8 mouse cellular contexts compared by ENCODE assay signal in the genomic region with DNA sequence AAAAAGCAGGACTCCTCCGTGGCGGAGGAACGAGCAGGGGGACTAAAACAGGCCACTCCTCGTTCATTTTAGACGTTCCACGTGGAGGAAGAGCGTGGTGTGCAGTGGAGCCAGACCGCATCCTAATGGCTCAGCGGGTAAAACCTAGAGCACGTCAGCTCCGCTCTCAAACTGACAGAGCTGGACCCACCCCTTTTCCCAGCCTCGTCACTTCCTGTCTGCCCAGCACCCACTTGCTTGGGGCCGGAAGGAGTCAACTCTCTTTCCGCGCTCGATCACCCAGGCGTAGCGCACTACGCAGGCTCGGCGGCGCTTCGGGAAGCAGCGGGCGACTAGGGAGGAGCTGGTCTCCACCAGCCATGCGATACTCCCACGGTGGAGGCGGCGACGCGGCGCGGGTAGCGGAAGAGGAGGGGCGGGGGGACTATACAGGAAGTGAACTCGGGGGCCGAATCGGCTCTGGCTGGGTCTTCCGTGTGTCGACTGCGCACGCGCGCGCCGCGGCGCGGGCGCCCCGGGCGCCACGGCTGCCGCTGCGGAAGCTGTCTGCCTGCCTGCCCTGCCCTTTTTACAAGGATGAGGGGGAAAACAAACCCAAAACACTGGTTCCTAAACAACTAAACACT. TPM values are rescaled to one million over a fixed set of nuclear protein-coding genes. Genes with fewer than 3 reads are reported as not detected.
DNase-seq lines count a peak whose midpoint lies in the region; ATAC-seq and TF ChIP-seq lines count a peak whose summit lies in the region.

No protein-coding gene starts in this region.

- no peak for TF ChIP-seq CTCF in C2C12 (IDR thresholded peaks at IDR 0.05; ENCODE audit: control insufficient read depth, insufficient read depth, insufficient read length)
- no peak for TF ChIP-seq CTCF in brain, embryonic 14.5 days (IDR thresholded peaks at IDR 0.05; ENCODE audit: borderline replicate concordance, extremely low read depth, insufficient read depth, insufficient read length)
- TF ChIP-seq CTCF in kidney, postnatal 0 days (IDR thresholded peaks at IDR 0.05; ENCODE audit: low read depth) = no peak

- H3K4me2 ChIP-seq in heart, embryonic 12.5 days = peak overlapping the region; percentile 69
- peak overlapping the region; percentile 54 for H3K4me2 ChIP-seq in kidney, postnatal 0 days (ENCODE audit: low read length)
- H3K4me2 ChIP-seq in liver, embryonic 11.5 days = peak overlapping the region; percentile 65
- peak overlapping the region; percentile 41 for H3K4me2 ChIP-seq in stomach, embryonic 14.5 days (replicated peaks; ENCODE audit: low read depth, low read length)

- H3K79me2 ChIP-seq in C2C12 (ENCODE audit: control insufficient read depth, insufficient read depth) = no peaks in the 10 kb centered on the region

- peak; percentile 90 for TF ChIP-seq POLR2A in brain, embryonic 14.5 days (IDR thresholded peaks at IDR 0.05; ENCODE audit: borderline replicate concordance, extremely low read depth, insufficient read depth, insufficient read length, poor library complexity, severe bottlenecking)

- peak overlapping the region; percentile 98 for H3K27ac ChIP-seq in heart, embryonic 12.5 days (ENCODE audit: poor library complexity, severe bottlenecking)
- peak overlapping the region; percentile 93 for H3K27ac ChIP-seq in kidney, postnatal 0 days
- peak overlapping the region; percentile 99 for H3K27ac ChIP-seq in liver, embryonic 11.5 days (ENCODE audit: low read depth, low read length)
- peak overlapping the region; percentile 97 for H3K27ac ChIP-seq in stomach, embryonic 14.5 days (ENCODE audit: low read length)

- peak; percentile 97 for ATAC-seq in heart, embryonic 12.5 days (ENCODE audit: insufficient number of reproducible peaks, low FRiP score)
- peak; percentile 99 for ATAC-seq in kidney, postnatal 0 days (replicated peaks; ENCODE audit: low FRiP score, low read depth)
- peak; percentile 98 for ATAC-seq in liver, embryonic 11.5 days (replicated peaks; ENCODE audit: low FRiP score)
- peak; percentile 98 for ATAC-seq in stomach, embryonic 14.5 days (ENCODE audit: insufficient number of reproducible peaks, insufficient read depth, low FRiP score, low read depth)

- H3ac ChIP-seq in C2C12 (ENCODE audit: control insufficient read depth, insufficient read length, low read depth) = peak overlapping the region; percentile 83

- peak overlapping the region; percentile 70 for H3K9ac ChIP-seq in heart, embryonic 12.5 days
- H3K9ac ChIP-seq in kidney, postnatal 0 days (ENCODE audit: low read depth, low read length) = peak overlapping the region; percentile 54
- peak overlapping the region; percentile 78 for H3K9ac ChIP-seq in liver, embryonic 11.5 days (ENCODE audit: low read depth, low read length)
- H3K9ac ChIP-seq in stomach, embryonic 14.5 days (replicated peaks; ENCODE audit: low read depth, low read length) = peak overlapping the region; percentile 15; the same call in 1 of the 2 replicates

- WGBS in heart, embryonic 12.5 days = 1% methylated on average over 33 of the region's 55 CpGs
- WGBS in kidney, postnatal 0 days = under 1% methylated on average over 55 of the region's 55 CpGs
- under 1% methylated on average over 55 of the region's 55 CpGs for WGBS in liver, embryonic 11.5 days
- WGBS in stomach, embryonic 14.5 days = under 1% methylated on average over 53 of the region's 55 CpGs

- H3K4me3 ChIP-seq in C2C12 (ENCODE audit: insufficient read depth, poor library complexity, severe bottlenecking) = peak overlapping the region; percentile 40
- peak overlapping the region; percentile 76 for H3K4me3 ChIP-seq in erythroblast, embryonic 14.5 days (replicated peaks)
- H3K4me3 ChIP-seq in heart, embryonic 12.5 days = peak overlapping the region; percentile 65
- H3K4me3 ChIP-seq in kidney, postnatal 0 days (replicated peaks; ENCODE audit: low read depth, low read length) = peak overlapping the region; percentile 45
- H3K4me3 ChIP-seq in liver, embryonic 11.5 days (ENCODE audit: low read depth, low read length) = peak overlapping the region; percentile 57
- peak overlapping the region; percentile 39 for H3K4me3 ChIP-seq in stomach, embryonic 14.5 days (ENCODE audit: low read depth, low read length)

- peaks cover 6% of the 10 kb centered on the region for H3K79me3 ChIP-seq in C2C12 (ENCODE audit: low read depth)

- peaks cover 10% of the 10 kb centered on the region for H3K4me1 ChIP-seq in erythroblast, embryonic 14.5 days (ENCODE audit: control insufficient read depth)
- H3K4me1 ChIP-seq in heart, embryonic 12.5 days (replicated peaks) = no peaks in the 10 kb centered on the region
- H3K4me1 ChIP-seq in kidney, postnatal 0 days (replicated peaks; ENCODE audit: insufficient read depth, low read length) = no peaks in the 10 kb centered on the region
- H3K4me1 ChIP-seq in liver, embryonic 11.5 days (replicated peaks; ENCODE audit: control insufficient read depth, insufficient read depth, low read length) = no peaks in the 10 kb centered on the region
- no peaks in the 10 kb centered on the region for H3K4me1 ChIP-seq in stomach, embryonic 14.5 days (ENCODE audit: control insufficient read depth, insufficient read depth, low read length)

- H3K36me3 ChIP-seq in C2C12 (ENCODE audit: control insufficient read depth, insufficient read depth) = no peaks in the 10 kb centered on the region
- no peaks in the 10 kb centered on the region for H3K36me3 ChIP-seq in erythroblast, embryonic 14.5 days (ENCODE audit: control insufficient read depth)
- no peaks in the 10 kb centered on the region for H3K36me3 ChIP-seq in heart, embryonic 12.5 days
- no peaks in the 10 kb centered on the region for H3K36me3 ChIP-seq in kidney, postnatal 0 days (ENCODE audit: insufficient read depth, low read length)
- H3K36me3 ChIP-seq in liver, embryonic 11.5 days (ENCODE audit: control insufficient read depth, insufficient read depth, low read length) = no peaks in the 10 kb centered on the region
- no peaks in the 10 kb centered on the region for H3K36me3 ChIP-seq in stomach, embryonic 14.5 days (ENCODE audit: control insufficient read depth, insufficient read depth, low read length)

- H3K9me3 ChIP-seq in erythroblast, embryonic 14.5 days (ENCODE audit: control insufficient read depth, low read length) = no peaks in the 10 kb centered on the region
- H3K9me3 ChIP-seq in heart, embryonic 12.5 days (replicated peaks) = no peaks in the 10 kb centered on the region
- H3K9me3 ChIP-seq in kidney, postnatal 0 days (replicated peaks; ENCODE audit: low read length) = no peaks in the 10 kb centered on the region
- no peaks in the 10 kb centered on the region for H3K9me3 ChIP-seq in liver, embryonic 11.5 days (ENCODE audit: control insufficient read depth, low read length)
- H3K9me3 ChIP-seq in stomach, embryonic 14.5 days (ENCODE audit: control insufficient read depth, low read depth, low read length) = no peaks in the 10 kb centered on the region

- peak; percentile 98 for DNase-seq in brain, embryonic 14.5 days (ENCODE audit: low read depth)
- peak; percentile 95 for DNase-seq in kidney, postnatal 0 days (ENCODE audit: low spot score)
- DNase-seq in liver, embryonic 11.5 days (ENCODE audit: low spot score) = peak; percentile 88
- peak; percentile 94 for DNase-seq in naive thymus-derived CD4-positive, alpha-beta T cell, adult 2 months (ENCODE audit: low read depth)

- H3K27me3 ChIP-seq in C2C12 (ENCODE audit: control insufficient read depth, insufficient read depth, insufficient read length) = no peaks in the 10 kb centered on the region
- peaks cover 10% of the 10 kb centered on the region for H3K27me3 ChIP-seq in erythroblast, embryonic 14.5 days (ENCODE audit: control insufficient read depth)
- peaks cover 18% of the 10 kb centered on the region for H3K27me3 ChIP-seq in heart, embryonic 12.5 days (replicated peaks)
- H3K27me3 ChIP-seq in kidney, postnatal 0 days (ENCODE audit: insufficient read depth, low read length) = no peaks in the 10 kb centered on the region
- H3K27me3 ChIP-seq in liver, embryonic 11.5 days (replicated peaks; ENCODE audit: control insufficient read depth, insufficient read depth, low read length) = no peaks in the 10 kb centered on the region; the same call in 1 of the 2 replicates
- no peaks in the 10 kb centered on the region for H3K27me3 ChIP-seq in stomach, embryonic 14.5 days (ENCODE audit: control insufficient read depth, insufficient read depth, low read length)

TF ChIP-seq in C2C12, 6 proteins besides CTCF, POLR2A, EP300 and RAD21:
- peak; percentile 34 for TF ChIP-seq USF1 (IDR thresholded peaks at IDR 0.05; ENCODE audit: low read depth)
- TF ChIP-seq FOSL1 (IDR thresholded peaks at IDR 0.05; ENCODE audit: insufficient read depth, low read length, poor library complexity, severe bottlenecking) = no peak
- TF ChIP-seq MAX (IDR thresholded peaks at IDR 0.05) = peak; percentile 92
- no peak for TF ChIP-seq MYOG (IDR thresholded peaks at IDR 0.05; ENCODE audit: control insufficient read depth, extremely low read depth, insufficient read length)
TF ChIP-seq in C2C12: peak in this region for 2.

RNA-seq across cellular contexts. Expression of gene Eif2s3x, which starts 34.8 kb away (rescaled TPM):
- 68.2 TPM for polyA plus RNA-seq in C2C12 (2012; fragmentation: generic; extraction: Trizol)
- 118 and 141 TPM in 2 replicates for polyA plus RNA-seq in brain, embryonic 14.5 days (2012; rRNA removed)
- 1.5 and 1.8 TPM in 2 replicates for polyA plus RNA-seq in erythroblast, embryonic 14.5 days (2012)
- polyA plus RNA-seq in heart, embryonic 12.5 days (2016; fragmentation: Nextera tagmentation; extraction: Ambion mirVana) = 62.0 and 68.1 TPM in 2 replicates
- 41.3 and 44.7 TPM in 2 replicates for polyA plus RNA-seq in kidney, postnatal 0 days (2015; fragmentation: Nextera tagmentation; extraction: Ambion mirVana)
- polyA plus RNA-seq in liver, embryonic 11.5 days (2014; fragmentation: Nextera tagmentation; extraction: Ambion mirVana) = 110 and 124 TPM in 2 replicates
- 74.1 and 103 TPM in 2 replicates for polyA plus RNA-seq in stomach, embryonic 14.5 days (2014; fragmentation: Nextera tagmentation; extraction: Ambion mirVana)

RNA-seq across cellular contexts. Expression of gene Zfx, which starts 54.3 kb away (rescaled TPM):
- polyA plus RNA-seq in C2C12 (2012; fragmentation: generic; extraction: Trizol) = 5.3 TPM
- polyA plus RNA-seq in brain, embryonic 14.5 days (2012; rRNA removed) = 13.1 and 16.4 TPM in 2 replicates
- 0.04 and 0.08 TPM in 2 replicates for polyA plus RNA-seq in erythroblast, embryonic 14.5 days (2012)
- 24.5 and 25.1 TPM in 2 replicates for polyA plus RNA-seq in heart, embryonic 12.5 days (2016; fragmentation: Nextera tagmentation; extraction: Ambion mirVana)
- polyA plus RNA-seq in kidney, postnatal 0 days (2015; fragmentation: Nextera tagmentation; extraction: Ambion mirVana) = 24.2 and 25.6 TPM in 2 replicates
- 17.8 and 24.5 TPM in 2 replicates for polyA plus RNA-seq in liver, embryonic 11.5 days (2014; fragmentation: Nextera tagmentation; extraction: Ambion mirVana)
- 40.0 and 40.1 TPM in 2 replicates for polyA plus RNA-seq in stomach, embryonic 14.5 days (2014; fragmentation: Nextera tagmentation; extraction: Ambion mirVana)

RNA-seq across cellular contexts. Expression of gene Klhl15, which starts 56.6 kb away (rescaled TPM):
- 2.4 TPM for polyA plus RNA-seq in C2C12 (2012; fragmentation: generic; extraction: Trizol)
- 5.7 and 6.3 TPM in 2 replicates for polyA plus RNA-seq in brain, embryonic 14.5 days (2012; rRNA removed)
- 2.2 and 2.4 TPM in 2 replicates for polyA plus RNA-seq in erythroblast, embryonic 14.5 days (2012)
- 5.4 and 6.0 TPM in 2 replicates for polyA plus RNA-seq in heart, embryonic 12.5 days (2016; fragmentation: Nextera tagmentation; extraction: Ambion mirVana)
- polyA plus RNA-seq in kidney, postnatal 0 days (2015; fragmentation: Nextera tagmentation; extraction: Ambion mirVana) = 7.8 and 8.3 TPM in 2 replicates
- 7.8 and 9.1 TPM in 2 replicates for polyA plus RNA-seq in liver, embryonic 11.5 days (2014; fragmentation: Nextera tagmentation; extraction: Ambion mirVana)
- 11.7 and 11.9 TPM in 2 replicates for polyA plus RNA-seq in stomach, embryonic 14.5 days (2014; fragmentation: Nextera tagmentation; extraction: Ambion mirVana)

Comparison
In these comparisons a context has a peak if more than half of its experiments do, and no peak if none do; other contexts are left out.
1. Peak in every context shown above with its lines: DNase-seq, ATAC-seq, H3K4me3 ChIP-seq and H3K27ac ChIP-seq.
2. H3K9ac ChIP-seq: peak in every context shown above with its lines; median percentile 78 in liver, embryonic 11.5 days; 70 in heart, embryonic 12.5 days; 54 in kidney, postnatal 0 days; 15 in stomach, embryonic 14.5 days.
3. RNA of gene Eif2s3x, which starts 34.8 kb away (polyA plus RNA-seq): 118 to 141 TPM in brain, embryonic 14.5 days, 110 to 124 TPM in liver, embryonic 11.5 days, 74.1 to 103 TPM in stomach, embryonic 14.5 days, 68.2 TPM in C2C12 (single experiment), 62.0 to 68.1 TPM in heart, embryonic 12.5 days and 41.3 to 44.7 TPM in kidney, postnatal 0 days; 1.5 to 1.8 TPM in erythroblast, embryonic 14.5 days; every median in the first group is over 10 times any median in the second.